Mouse (Mus musculus) left cerebral cortex, adult 11 months (tissue): ENCODE data around the gene B4galnt4.
A peak's percentile ranks its signal among the peaks of the same experiment; 100 is the strongest.
"Not testable (repeated sequence)": the region's sequence is repeated elsewhere in the genome, so short reads cannot be mapped to it uniquely, and the experiment has no call there.

Experiments
- DNase-seq: peaks from one replicate; pipeline ENCODE4 v3.0.0; 2022; ENCODE audit warnings: low spot score

Gene B4galnt4

GRCm38 (mm10) chr7:141060426-141061242 lies at the start of gene B4galnt4:
Gene B4galnt4, plus strand, starts transcription at chr7:141061104.
- DNase-seq, result peak; percentile 89

- no peak for DNase-seq
These were observed 49.6 kb upstream of the B4galnt4 start for GRCm38 (mm10) chr7:141011238-141011770.

GRCm38 (mm10) chr7:141016707-141017697 lies 43.9 kb upstream of the B4galnt4 start:
- no peak for DNase-seq

- not testable (repeated sequence) for DNase-seq
These were observed 43.1 kb upstream of the B4galnt4 start, which contains the start of gene Ifitm6 for GRCm38 (mm10) chr7:141017824-141018223. Gene Ifitm6, minus strand, starts transcription at chr7:141017924.

- no peak for DNase-seq
These were observed 41.9 kb upstream of the B4galnt4 start for GRCm38 (mm10) chr7:141019028-141019427.

- no peak for DNase-seq
These were observed 39.1 kb upstream of the B4galnt4 start for GRCm38 (mm10) chr7:141021489-141022449.

GRCm38 (mm10) chr7:141024865-141025838 lies 35.8 kb upstream of the B4galnt4 start:
- DNase-seq, result no peak

GRCm38 (mm10) chr7:141026097-141026739 lies 34.7 kb upstream of the B4galnt4 start:
- DNase-seq, result no peak

GRCm38 (mm10) chr7:141026740-141027098 lies 34.2 kb upstream of the B4galnt4 start:
- DNase-seq, result no peak

GRCm38 (mm10) chr7:141028831-141029230 lies 32.1 kb upstream of the B4galnt4 start, which contains the start of gene Gm17387:
Gene Gm17387, plus strand, starts transcription at chr7:141029131.
- no peak for DNase-seq

- no peak for DNase-seq
These were observed 30.5 kb upstream of the B4galnt4 start for GRCm38 (mm10) chr7:141030390-141030789.

GRCm38 (mm10) chr7:141032458-141033167 lies 28.3 kb upstream of the B4galnt4 start:
- DNase-seq, result no peak

- DNase-seq, result not testable (repeated sequence)
These were observed 24.3 kb upstream of the B4galnt4 start for GRCm38 (mm10) chr7:141036624-141037023.

GRCm38 (mm10) chr7:141038090-141039032 lies 22.5 kb upstream of the B4galnt4 start:
- DNase-seq, result no peak

- no peak for DNase-seq
These were observed 21.4 kb upstream of the B4galnt4 start for GRCm38 (mm10) chr7:141039386-141040107.

GRCm38 (mm10) chr7:141040867-141041606 lies 19.9 kb upstream of the B4galnt4 start:
- no peak for DNase-seq
